Mouse (Mus musculus) ES-Bruce4 (cell line): ENCODE results near the gene Dnah5.

Experiments
- CTCF ChIP-seq: IDR thresholded peaks from one replicate; pipeline ENCODE4 v1.8.1; 2011; ENCODE audit warnings: low read depth, low read length
- POLR2A ChIP-seq: IDR thresholded peaks from one replicate; pipeline ENCODE4 v1.8.1; 2011; ENCODE audit warnings: low read length; ENCODE audit not compliant: insufficient read depth

DNA sequence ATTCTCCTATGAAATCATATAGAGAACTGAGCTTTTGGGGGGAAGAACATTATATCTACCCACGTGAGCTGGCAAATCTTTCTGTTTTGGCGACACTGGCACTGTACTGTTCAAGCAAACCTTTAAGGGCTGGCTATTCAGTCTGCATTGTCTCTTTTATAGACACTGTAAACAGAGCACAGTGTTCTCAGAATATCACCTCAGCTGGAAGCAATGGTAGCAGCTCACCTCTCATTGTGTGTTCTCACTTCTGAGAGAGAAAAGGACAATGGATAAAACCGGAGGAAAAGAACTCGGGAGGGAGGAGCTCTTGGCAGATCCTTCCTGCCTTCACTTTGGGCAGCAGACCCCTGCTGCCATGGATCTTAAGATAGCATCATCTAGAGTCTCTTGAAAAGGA, 137.6 kb downstream of the Dnah5 start:
- no peak for TF ChIP-seq CTCF
- no peak for TF ChIP-seq POLR2A
